Mouse (Mus musculus) forebrain, embryonic 11.5 days (tissue): ENCODE measurements at regions not wholly inside any gene's neighbourhood (a gene's known extent, or its start where the extent isn't known, plus 50 kb on each side); places are given as distances from the start of the nearest gene placed in this dataset.

Source experiments
- ATAC-seq: fragments of 200-750 bp; cut with Nextera tagmentation; replicated peaks from 2 replicates; pipeline ENCODE4 v1.8.0; 2017; ENCODE audit warnings: moderate TSS enrichment; ENCODE audit not compliant: low FRiP score
- DNase-seq: peaks from one replicate; pipeline ENCODE4 v3.0.0-alpha.2; 2017; ENCODE audit warnings: low spot score
- H3K27ac ChIP-seq: fragments of 300-500 bp; sonication (generic); 2 replicates; pipeline ENCODE4 v1.5.1; 2014; ENCODE audit warnings: low read depth, low read length
- H3K27me3 ChIP-seq: fragments of 300-500 bp; sonication (generic); 2 replicates; pipeline ENCODE4 v1.6.1; 2014; ENCODE audit warnings: mild to moderate bottlenecking, low read length, mixed read lengths; ENCODE audit not compliant: control insufficient read depth, insufficient read depth
- H3K36me3 ChIP-seq: fragments of 300-500 bp; sonication (generic); 2 replicates; pipeline ENCODE4 v1.6.1; 2014; ENCODE audit warnings: mild to moderate bottlenecking, low read length, moderate library complexity, mixed read lengths; ENCODE audit not compliant: control insufficient read depth, insufficient read depth
- H3K4me1 ChIP-seq: fragments of 300-500 bp; sonication (generic); replicated peaks from 2 replicates; pipeline ENCODE4 v1.6.1; 2014; ENCODE audit warnings: low read length, mixed read lengths; ENCODE audit not compliant: control insufficient read depth, insufficient read depth
- H3K4me2 ChIP-seq: fragments of 300-500 bp; sonication (generic); 2 replicates; pipeline ENCODE4 v1.6.1; 2014; ENCODE audit warnings: low read depth, mild to moderate bottlenecking, low read length, moderate library complexity, mixed read lengths; ENCODE audit not compliant: severe bottlenecking
- H3K4me3 ChIP-seq: fragments of 300-500 bp; sonication (generic); 2 replicates; pipeline ENCODE4 v1.5.1; 2014; ENCODE audit warnings: low read depth, low read length
- H3K9ac ChIP-seq: fragments of 300-500 bp; sonication (generic); 2 replicates; pipeline ENCODE4 v1.6.1; 2014; ENCODE audit warnings: low read length
- H3K9me3 ChIP-seq: fragments of 300-500 bp; sonication (generic); 2 replicates; pipeline ENCODE4 v1.6.1; 2016; ENCODE audit warnings: low read length, mixed read lengths; ENCODE audit not compliant: control insufficient read depth
- WGBS: fragments of 180-500 bp; shearing (Covaris S2); extraction: QIAGEN DNeasy Blood & Tissue Kit; methylation state at CpG from one replicate; pipeline ENCODE4 v1.1.7; 2014; 5-methylcytosine and 5-hydroxymethylcytosine counted together

GRCm38 (mm10) chr7:125112820-125113273, 331.6 kb upstream of the Kdm8 start:
- Histone ChIP-seq H3K36me3 (no peaks in the 10 kb centered on the region), H3K9me3 (no peaks in the 10 kb centered on the region), H3K4me2 (no peak overlapping the region), H3K4me1 (no peaks in the 10 kb centered on the region), H3K4me3 (no peak overlapping the region), H3K27me3 (no peaks in the 10 kb centered on the region), H3K9ac (no peak overlapping the region), H3K27ac (no peak overlapping the region)
- WGBS = 43% methylated on average over 9 of the region's 9 CpGs
- ATAC-seq (peak; percentile 57), DNase-seq (no peak)

DNA sequence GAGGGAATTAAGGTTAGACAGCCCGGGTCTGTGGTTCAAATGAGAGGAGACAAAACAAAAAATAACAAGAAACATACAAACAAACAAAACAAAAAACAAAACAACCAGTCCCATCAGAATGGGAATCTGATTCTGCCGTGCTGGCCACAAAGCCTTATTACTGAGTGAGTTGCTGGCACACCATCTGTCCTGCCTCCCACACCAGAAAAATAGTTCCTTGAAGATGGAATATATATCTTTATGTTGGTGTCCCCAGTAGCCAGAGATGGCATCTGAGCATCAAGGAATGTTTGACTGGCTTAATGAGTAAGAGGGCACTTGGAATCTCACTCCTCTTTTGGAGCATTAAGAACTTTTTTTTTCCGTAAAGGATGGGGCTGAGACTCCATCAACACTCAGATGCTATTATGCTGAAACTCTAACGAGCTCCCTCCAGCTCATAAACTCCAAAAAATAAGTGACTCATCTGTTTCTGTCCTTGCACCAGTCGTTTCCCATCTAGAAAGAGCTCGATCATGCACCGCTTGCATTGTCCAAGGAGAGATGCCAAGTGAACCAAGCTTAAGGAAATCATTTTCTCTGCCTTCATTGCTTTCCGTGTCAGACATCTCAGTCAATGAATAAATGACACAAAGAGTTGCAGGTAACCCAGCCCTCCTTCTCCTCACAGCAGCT, 329.0 kb upstream of the Kdm8 start:
- H3K4me2 ChIP-seq = no peak overlapping the region
- no peak for DNase-seq
- no peak for ATAC-seq
- no peaks in the 10 kb centered on the region for H3K9me3 ChIP-seq
- no peaks in the 10 kb centered on the region for H3K4me1 ChIP-seq
- H3K36me3 ChIP-seq = no peaks in the 10 kb centered on the region
- no peaks in the 10 kb centered on the region for H3K27me3 ChIP-seq
- H3K4me3 ChIP-seq = no peak overlapping the region
- no peak overlapping the region for H3K27ac ChIP-seq
- no peak overlapping the region for H3K9ac ChIP-seq
- 74% methylated on average over 8 of the region's 8 CpGs for WGBS

- DNase-seq (no peak), ATAC-seq (no peak)
- Histone ChIP-seq H3K9me3 (no peaks in the 10 kb centered on the region), H3K4me3 (no peak overlapping the region), H3K27me3 (no peaks in the 10 kb centered on the region), H3K4me1 (no peaks in the 10 kb centered on the region), H3K9ac (no peak overlapping the region), H3K27ac (no peak overlapping the region), H3K4me2 (no peak overlapping the region), H3K36me3 (no peaks in the 10 kb centered on the region)
- 90% methylated on average over 8 of the region's 8 CpGs for WGBS
These were observed 327.3 kb upstream of the Kdm8 start for GRCm38 (mm10) chr7:125117173-125117572.

DNA sequence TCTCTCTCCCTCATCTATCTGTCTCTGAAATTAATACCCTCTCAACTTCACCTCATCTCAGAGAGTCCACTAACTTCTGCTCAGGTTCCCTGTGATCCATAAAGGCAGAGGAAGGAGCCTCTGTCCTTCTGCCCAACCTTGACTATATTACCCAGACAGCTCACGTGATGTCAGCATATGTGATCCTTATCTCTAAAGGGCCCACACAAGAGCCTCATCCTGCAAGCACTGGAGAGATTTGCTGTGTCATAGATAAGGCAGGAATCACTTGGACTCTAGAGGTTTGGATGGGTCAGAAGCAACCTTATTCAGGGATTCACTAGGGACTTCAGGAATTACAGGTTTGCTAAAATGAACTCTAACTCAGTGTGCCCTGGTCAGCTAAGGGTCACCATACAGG, 315.3 kb upstream of the Kdm8 start:
- ATAC-seq (no peak), DNase-seq (peak; percentile 8)
- no peaks in the 10 kb centered on the region for H3K36me3 ChIP-seq
- no peaks in the 10 kb centered on the region for H3K9me3 ChIP-seq
- H3K27me3 ChIP-seq = no peaks in the 10 kb centered on the region
- H3K4me3 ChIP-seq = no peak overlapping the region
- no peak overlapping the region for H3K27ac ChIP-seq
- H3K4me1 ChIP-seq = no peaks in the 10 kb centered on the region
- no peak overlapping the region for H3K4me2 ChIP-seq
- H3K9ac ChIP-seq = no peak overlapping the region
- WGBS = 85% methylated on average over 1 of the region's 1 CpGs

- no peak for ATAC-seq
- H3K4me2 ChIP-seq = no peak overlapping the region
- H3K4me3 ChIP-seq = no peak overlapping the region
- no peak for DNase-seq
- no peaks in the 10 kb centered on the region for H3K9me3 ChIP-seq
- H3K27ac ChIP-seq = no peak overlapping the region
- H3K9ac ChIP-seq = no peak overlapping the region
- no peaks in the 10 kb centered on the region for H3K36me3 ChIP-seq
- 78% methylated on average over 1 of the region's 1 CpGs for WGBS
- no peaks in the 10 kb centered on the region for H3K27me3 ChIP-seq
- no peaks in the 10 kb centered on the region for H3K4me1 ChIP-seq
These were observed 312.5 kb upstream of the Kdm8 start for GRCm38 (mm10) chr7:125131968-125132367.

- Histone ChIP-seq H3K4me3 (no peak overlapping the region), H3K9ac (no peak overlapping the region), H3K9me3 (no peaks in the 10 kb centered on the region), H3K27me3 (no peaks in the 10 kb centered on the region), H3K4me2 (no peak overlapping the region), H3K36me3 (no peaks in the 10 kb centered on the region), H3K4me1 (no peaks in the 10 kb centered on the region), H3K27ac (no peak overlapping the region)
- ATAC-seq (no peak), DNase-seq (no peak)
- 82% methylated on average over 3 of the region's 3 CpGs for WGBS
These were observed 305.9 kb upstream of the Kdm8 start for GRCm38 (mm10) chr7:125138607-125139006.

GRCm38 (mm10) chr7:125139196-125139595, 305.3 kb upstream of the Kdm8 start:
- DNase-seq (no peak), ATAC-seq (no peak)
- Histone ChIP-seq H3K4me2 (no peak overlapping the region), H3K27ac (no peak overlapping the region), H3K9me3 (no peaks in the 10 kb centered on the region), H3K4me1 (no peaks in the 10 kb centered on the region), H3K36me3 (no peaks in the 10 kb centered on the region), H3K27me3 (no peaks in the 10 kb centered on the region), H3K4me3 (no peak overlapping the region), H3K9ac (no peak overlapping the region)
- WGBS = 93% methylated on average over 2 of the region's 2 CpGs

- no peak overlapping the region for H3K4me2 ChIP-seq
- H3K4me3 ChIP-seq = no peak overlapping the region
- no peak overlapping the region for H3K27ac ChIP-seq
- no peaks in the 10 kb centered on the region for H3K4me1 ChIP-seq
- no peaks in the 10 kb centered on the region for H3K27me3 ChIP-seq
- H3K9ac ChIP-seq = no peak overlapping the region
- H3K9me3 ChIP-seq = no peaks in the 10 kb centered on the region
- ATAC-seq (no peak), DNase-seq (no peak)
- 81% methylated on average over 3 of the region's 3 CpGs for WGBS
- no peaks in the 10 kb centered on the region for H3K36me3 ChIP-seq
These were observed 303.6 kb upstream of the Kdm8 start for GRCm38 (mm10) chr7:125140854-125141253.

DNA sequence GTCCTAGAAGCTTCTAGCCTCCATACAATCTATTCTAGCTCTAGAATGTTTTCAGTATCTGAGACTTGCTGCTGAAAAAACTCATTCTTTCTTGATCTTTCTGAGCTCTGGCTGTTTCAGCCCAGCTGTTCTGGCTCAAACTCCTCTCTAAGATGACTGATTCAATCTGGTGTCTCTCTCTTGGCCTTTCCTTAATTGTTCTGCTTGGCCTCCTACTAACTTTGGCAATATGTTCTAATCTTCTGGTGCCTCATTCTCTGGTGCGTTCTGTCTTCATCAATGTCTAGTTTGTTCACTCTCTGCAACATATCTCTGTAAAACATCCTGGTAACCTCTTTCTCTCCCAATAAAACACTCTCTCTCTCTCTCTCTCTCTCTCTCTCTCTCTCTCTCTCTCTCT, 302.6 kb upstream of the Kdm8 start:
- ATAC-seq = no peak
- DNase-seq = no peak
- Histone ChIP-seq H3K9ac (no peak overlapping the region), H3K9me3 (no peaks in the 10 kb centered on the region), H3K4me1 (no peaks in the 10 kb centered on the region), H3K27me3 (no peaks in the 10 kb centered on the region), H3K4me3 (no peak overlapping the region), H3K27ac (no peak overlapping the region), H3K36me3 (no peaks in the 10 kb centered on the region), H3K4me2 (no peak overlapping the region)
- WGBS = 86% methylated on average over 1 of the region's 1 CpGs
